Mouse (Mus musculus): ENCODE data around the gene Tpra1.
A peak's percentile ranks its signal among the peaks of the same experiment; 100 is the strongest.

Tpra1 gene

DNA sequence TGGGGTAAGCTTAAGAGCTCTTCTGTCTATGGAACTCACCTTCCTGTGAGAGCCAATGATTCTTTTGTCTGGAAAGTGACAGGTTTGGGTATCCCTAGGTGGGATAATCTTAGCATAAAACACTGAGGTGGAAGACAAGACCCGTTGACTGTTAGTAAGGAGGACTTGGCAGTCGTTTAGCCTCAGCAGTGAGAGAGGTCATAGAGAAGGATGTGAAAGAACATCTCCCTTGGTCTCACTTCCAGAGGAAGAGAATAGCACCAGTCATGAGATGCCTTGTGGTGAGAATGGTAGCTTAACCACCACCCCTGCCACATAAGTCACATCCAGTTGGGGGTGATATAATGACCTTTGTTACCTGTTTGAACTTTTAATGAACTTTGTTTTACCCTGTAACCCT is 54.7 kb downstream of the Tpra1 start:
- no peak for DNase-seq (ENCODE audit: low read depth, low spot score)

DNA sequence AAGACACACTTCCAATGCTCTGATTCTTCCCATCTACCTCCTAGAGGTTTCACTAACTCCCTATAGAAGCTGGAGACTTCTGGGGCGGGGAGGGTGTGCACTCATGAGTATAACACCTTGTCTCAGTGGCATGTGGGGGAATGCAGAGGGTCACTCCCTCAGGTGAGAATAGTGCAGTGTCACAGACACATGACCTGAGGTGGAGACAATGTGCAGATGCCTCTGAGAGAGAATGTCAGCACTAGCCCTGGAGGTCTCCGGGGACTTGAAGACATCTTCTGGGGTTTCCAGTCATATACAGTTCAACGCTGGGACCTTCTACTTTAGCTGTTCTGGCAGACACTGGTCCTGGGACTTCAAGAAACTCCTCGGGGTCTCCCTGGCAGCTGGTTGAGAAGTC is 55.3 kb downstream of the Tpra1 start:
- no peak for DNase-seq (ENCODE audit: low read depth, low spot score)

DNA sequence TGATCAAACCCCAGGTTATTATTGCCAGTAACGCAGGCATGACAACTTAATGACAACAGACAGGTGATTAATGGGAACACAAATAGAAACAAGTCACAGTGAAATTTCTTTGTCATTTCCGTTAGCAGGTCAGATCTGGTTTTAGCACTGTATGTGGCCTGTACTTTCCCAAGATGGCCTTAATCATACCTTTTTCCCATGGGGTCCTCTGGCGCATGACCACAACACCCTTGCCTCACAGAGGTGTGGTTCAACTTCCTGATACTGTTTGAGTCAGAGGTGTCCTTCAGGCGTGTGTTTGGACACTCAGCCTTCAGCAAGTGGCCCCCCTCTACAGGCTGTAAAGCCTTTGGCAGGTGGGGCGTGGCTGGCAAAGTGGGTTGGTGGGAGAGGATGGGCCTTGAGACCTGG is 55.8 kb downstream of the Tpra1 start:
- DNase-seq (ENCODE audit: low read depth, low spot score), result no peak

GRCm38 (mm10) chr6:88958305-88958704 is 56.3 kb downstream of the Tpra1 start:
- no peak for DNase-seq (ENCODE audit: low read depth, low spot score)

GRCm38 (mm10) chr6:88959834-88960233 is 57.8 kb downstream of the Tpra1 start:
- DNase-seq (ENCODE audit: low read depth, low spot score), result peak; percentile 51

GRCm38 (mm10) chr6:88960941-88961340 is 58.9 kb downstream of the Tpra1 start:
- no peak for DNase-seq (ENCODE audit: low read depth, low spot score)

Measured in ES-CJ7 (cell line).